Mouse (Mus musculus): Measurements from ENCODE around the gene Ttc29. TPM values are rescaled to one million over a fixed set of nuclear protein-coding genes. Genes with fewer than 3 reads are reported as not detected.

Ttc29 gene
- polyA plus RNA-seq, 1 experiment: not detected

- H3K27me3 ChIP-seq (ENCODE audit: control insufficient read depth, insufficient read depth, low read length): peaks cover 13% of the 10 kb centered on the region
- H3K36me3 ChIP-seq (ENCODE audit: control insufficient read depth, insufficient read depth, low read length): no peaks in the 10 kb centered on the region
- no peak for TF ChIP-seq POLR2A (IDR thresholded peaks at IDR 0.05; ENCODE audit: control insufficient read depth, extremely low read depth, insufficient read depth, low read length, poor library complexity)
- no peak for TF ChIP-seq CTCF (IDR thresholded peaks at IDR 0.05; ENCODE audit: borderline replicate concordance, control insufficient read depth, extremely low read depth, insufficient read depth, low read length, poor library complexity)
- WGBS: 13% methylated on average over 32 of the region's 32 CpGs
- no peak for DNase-seq
- H3K27ac ChIP-seq (ENCODE audit: control insufficient read depth, insufficient read depth, low read length): no peak overlapping the region
- no peak overlapping the region for H3K4me3 ChIP-seq (ENCODE audit: control insufficient read depth, insufficient read depth, low read length)
- H3K4me1 ChIP-seq (replicated peaks; ENCODE audit: control insufficient read depth, insufficient read depth, low read length): no peaks in the 10 kb centered on the region
Measured at GRCm38 (mm10) chr8:78437140-78438045, 224.3 kb downstream of the Ttc29 start.

GRCm38 (mm10) chr8:78438121-78438520, 225.0 kb downstream of the Ttc29 start:
- H3K27ac ChIP-seq (ENCODE audit: control insufficient read depth, insufficient read depth, low read length): no peak overlapping the region
- H3K4me1 ChIP-seq (replicated peaks; ENCODE audit: control insufficient read depth, insufficient read depth, low read length): no peaks in the 10 kb centered on the region
- TF ChIP-seq POLR2A (IDR thresholded peaks at IDR 0.05; ENCODE audit: control insufficient read depth, extremely low read depth, insufficient read depth, low read length, poor library complexity) (no peak), CTCF (IDR thresholded peaks at IDR 0.05; ENCODE audit: borderline replicate concordance, control insufficient read depth, extremely low read depth, insufficient read depth, low read length, poor library complexity) (no peak)
- DNase-seq: no peak
- H3K27me3 ChIP-seq (ENCODE audit: control insufficient read depth, insufficient read depth, low read length): peaks cover 13% of the 10 kb centered on the region
- no peak overlapping the region for H3K4me3 ChIP-seq (ENCODE audit: control insufficient read depth, insufficient read depth, low read length)
- WGBS: 7% methylated on average over 18 of the region's 18 CpGs
- H3K36me3 ChIP-seq (ENCODE audit: control insufficient read depth, insufficient read depth, low read length): no peaks in the 10 kb centered on the region

GRCm38 (mm10) chr8:78442781-78443180, 229.7 kb downstream of the Ttc29 start:
- H3K4me1 ChIP-seq (replicated peaks; ENCODE audit: control insufficient read depth, insufficient read depth, low read length): no peaks in the 10 kb centered on the region
- DNase-seq: no peak
- H3K36me3 ChIP-seq (ENCODE audit: control insufficient read depth, insufficient read depth, low read length): no peaks in the 10 kb centered on the region
- peaks cover 2% of the 10 kb centered on the region; the same call in 1 of the 2 replicates for H3K27me3 ChIP-seq (ENCODE audit: control insufficient read depth, insufficient read depth, low read length)
- no peak overlapping the region for H3K4me3 ChIP-seq (ENCODE audit: control insufficient read depth, insufficient read depth, low read length)
- TF ChIP-seq POLR2A (IDR thresholded peaks at IDR 0.05; ENCODE audit: control insufficient read depth, extremely low read depth, insufficient read depth, low read length, poor library complexity): no peak
- no peak for TF ChIP-seq CTCF (IDR thresholded peaks at IDR 0.05; ENCODE audit: borderline replicate concordance, control insufficient read depth, extremely low read depth, insufficient read depth, low read length, poor library complexity)
- no peak overlapping the region for H3K27ac ChIP-seq (ENCODE audit: control insufficient read depth, insufficient read depth, low read length)
- WGBS: 94% methylated on average over 1 of the region's 1 CpGs

Other genes with a start within 250 kb of the Ttc29 start
- 0.06 TPM in 1 of 2 replicates, not detected in the other for gene Pou4f2, start 223.3 kb downstream of the Ttc29 start, polyA plus RNA-seq (2012; rRNA removed)

All from thymus, adult 2 months (tissue).